Mouse (Mus musculus) cortical plate, adult 2 months (tissue): ENCODE measurements around the gene Tubb2b. TPM values are rescaled to one million over a fixed set of nuclear protein-coding genes. Genes with fewer than 3 reads are reported as not detected.
"Not testable (repeated sequence)": the region's sequence is repeated elsewhere in the genome, so short reads cannot be mapped to it uniquely, and the experiment has no call there.

Experiments
- H3K27ac ChIP-seq: fragments of 200-500 bp; 2 replicates; pipeline ENCODE4 v1.5.1; 2012; ENCODE audit warnings: low read length, control low read depth, inconsistent platforms; ENCODE audit not compliant: insufficient read depth
- H3K4me1 ChIP-seq: fragments of 200-500 bp; 2 replicates; pipeline ENCODE4 v1.6.1; 2011; ENCODE audit warnings: low read length; ENCODE audit not compliant: control insufficient read depth, insufficient read depth
- H3K4me3 ChIP-seq: fragments of 200-500 bp; 2 replicates; pipeline ENCODE4 v1.5.1; 2011; ENCODE audit warnings: mild to moderate bottlenecking, low read length, control low read depth; ENCODE audit not compliant: insufficient read depth
- CTCF ChIP-seq: fragments of 200-500 bp; IDR thresholded peaks from 2 replicates; pipeline ENCODE4 v1.5.1; 2011; ENCODE audit warnings: mild to moderate bottlenecking, control low read depth, low read length; ENCODE audit not compliant: insufficient read depth; ENCODE audit errors: extremely low read depth
- POLR2A ChIP-seq: fragments of 200-500 bp; IDR thresholded peaks from 2 replicates; pipeline ENCODE4 v1.6.1; 2011; ENCODE audit warnings: mild to moderate bottlenecking, low read length, control low read depth; ENCODE audit not compliant: insufficient read depth; ENCODE audit errors: extremely low read depth
- polyA plus RNA-seq: library from polyadenylated mRNA; depleted of rRNA; stranded (reverse); fragments of >200 nt; gene quantifications from 2 replicates; pipeline ENCODE4 v1.2.3, GENCODE M21; 2012

The Tubb2b gene
- polyA plus RNA-seq, 1 experiment = 264 TPM

DNA sequence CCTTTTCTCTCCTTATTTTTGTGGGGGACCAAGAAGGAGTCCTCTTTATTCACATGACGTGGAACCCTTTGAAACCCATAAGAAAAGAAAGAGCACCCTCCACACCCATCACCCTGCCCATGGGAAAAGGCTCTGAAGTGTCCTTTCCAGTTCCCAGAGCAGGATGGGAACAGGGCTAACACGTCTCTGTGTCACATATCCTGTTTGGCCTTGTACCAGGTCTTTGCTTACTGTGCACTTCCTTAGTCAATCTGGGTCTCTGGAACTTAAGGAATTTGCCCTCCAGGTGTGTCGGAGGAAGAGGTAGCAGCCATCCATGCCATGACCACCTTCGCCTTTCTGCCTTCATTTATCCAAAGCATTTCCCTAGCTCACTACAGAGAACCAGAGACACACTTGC, 33.8 kb downstream of the Tubb2b start:
- Histone ChIP-seq H3K4me1 (peaks cover 9% of the 10 kb centered on the region), H3K4me3 (no peak overlapping the region), H3K27ac (peak overlapping the region; percentile 63)
- TF ChIP-seq CTCF = no peak
- no peak for TF ChIP-seq POLR2A

DNA sequence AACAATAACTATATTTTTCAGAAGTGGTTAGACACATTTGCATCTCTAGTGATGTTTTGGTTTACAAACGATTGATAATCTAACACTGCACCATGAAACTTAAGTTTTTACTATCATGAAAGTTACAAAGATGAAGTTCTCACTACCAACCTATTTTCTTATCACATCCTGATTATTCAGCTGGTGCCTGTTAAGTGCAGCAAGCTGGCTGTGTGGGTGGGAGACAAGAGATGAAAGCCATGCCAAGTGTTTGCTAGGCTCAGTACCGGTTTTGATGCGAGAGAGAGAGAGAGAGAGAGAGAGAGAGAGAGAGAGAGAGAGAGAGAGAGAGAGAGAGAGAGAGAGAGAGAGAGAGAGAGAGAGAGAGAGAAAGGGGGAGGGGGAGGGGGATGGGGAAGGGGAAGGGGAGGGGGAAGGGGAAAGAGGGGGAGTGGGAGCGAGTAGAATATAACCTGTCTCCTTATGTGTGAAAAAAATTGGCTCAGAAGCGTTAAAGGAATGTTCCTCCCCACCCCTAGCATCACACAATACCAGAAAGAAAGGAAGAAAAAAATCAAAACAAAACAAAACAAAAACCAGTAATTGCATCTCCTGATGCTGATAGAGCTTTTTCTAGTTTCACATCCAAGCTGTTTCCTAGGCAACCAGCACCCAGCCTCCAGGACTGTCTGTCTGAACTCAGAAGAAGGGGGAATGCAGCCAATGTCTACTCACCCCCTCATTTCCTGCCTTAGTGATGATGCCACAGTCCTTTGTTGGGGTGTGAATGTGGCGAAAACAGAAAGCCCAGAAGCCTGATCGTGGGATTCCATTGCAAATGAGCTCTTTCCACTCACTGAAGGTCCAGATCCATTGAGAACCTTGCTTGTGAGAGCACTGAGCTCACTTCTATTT, 34.5 kb downstream of the Tubb2b start:
- Histone ChIP-seq H3K27ac (peak overlapping the region; percentile 63), H3K4me1 (peaks cover 9% of the 10 kb centered on the region), H3K4me3 (no peak overlapping the region)
- no peak for TF ChIP-seq CTCF
- TF ChIP-seq POLR2A = no peak

DNA sequence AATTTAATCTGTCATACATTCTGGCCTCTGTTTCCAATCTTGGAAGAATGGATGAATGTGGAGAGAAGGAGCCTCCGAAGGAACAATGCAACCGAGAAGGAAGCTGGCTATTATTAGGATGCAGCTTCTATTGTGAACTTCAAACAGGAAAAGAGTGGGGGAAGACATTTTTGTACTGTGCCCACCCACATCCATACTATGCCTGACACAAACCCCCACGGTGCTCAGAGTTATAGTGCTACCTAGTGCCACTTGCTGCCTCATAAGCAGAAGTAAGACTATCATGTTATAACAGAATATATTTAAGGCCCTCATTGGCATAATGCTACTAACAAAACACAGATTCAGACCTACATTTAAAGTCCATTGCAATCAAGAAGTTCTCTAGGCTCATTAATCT, 40.9 kb downstream of the Tubb2b start:
- no peak overlapping the region for H3K27ac ChIP-seq
- peaks cover 3% of the 10 kb centered on the region; the same call in 1 of the 2 replicates for H3K4me1 ChIP-seq
- TF ChIP-seq CTCF (no peak), POLR2A (no peak)
- H3K4me3 ChIP-seq = no peak overlapping the region

DNA sequence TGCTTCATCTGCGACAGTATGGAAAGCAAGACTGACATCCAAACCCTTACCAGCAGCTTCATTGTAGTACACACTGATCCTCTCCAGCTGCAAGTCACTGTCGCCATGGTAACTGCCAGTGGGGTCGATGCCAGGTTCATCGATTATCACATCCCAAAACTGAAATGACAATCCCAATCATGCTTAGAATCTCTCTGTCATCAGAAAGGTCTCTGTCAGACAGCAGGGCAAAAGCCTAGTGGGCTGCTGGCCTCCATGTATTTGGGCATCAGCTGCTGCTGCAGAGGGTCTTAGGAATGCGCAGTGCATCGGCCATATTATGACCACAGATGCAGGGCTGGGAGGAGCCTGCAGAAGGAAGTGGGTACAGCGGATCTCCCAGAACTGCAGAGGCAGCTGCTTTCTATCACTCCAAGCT, 41.4 kb downstream of the Tubb2b start:
- no peak overlapping the region for H3K4me3 ChIP-seq
- peaks cover 3% of the 10 kb centered on the region; the same call in 1 of the 2 replicates for H3K4me1 ChIP-seq
- H3K27ac ChIP-seq = no peak overlapping the region
- TF ChIP-seq POLR2A = no peak
- TF ChIP-seq CTCF = no peak

DNA sequence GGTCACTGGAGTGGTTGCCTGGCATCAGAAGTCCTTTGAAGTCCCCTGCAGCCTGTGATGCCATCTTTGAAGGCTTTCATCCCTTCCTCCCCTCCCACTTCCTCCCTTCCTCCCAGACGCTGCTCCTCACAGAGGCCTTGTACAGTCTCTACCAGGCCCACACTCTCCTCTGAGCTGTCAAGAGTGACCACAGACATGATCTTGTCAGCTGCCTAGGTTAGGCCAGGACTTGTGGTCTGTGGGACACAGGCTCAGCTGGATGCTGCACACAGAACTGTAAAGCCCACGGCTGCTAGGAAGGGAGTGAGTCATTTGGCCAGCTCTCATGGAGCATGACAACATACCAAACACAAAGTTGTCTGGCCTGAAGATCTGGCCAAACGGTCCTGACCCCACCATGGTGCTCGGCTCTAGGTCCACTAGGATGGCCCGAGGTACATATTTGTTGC, 42.0 kb downstream of the Tubb2b start:
- H3K4me3 ChIP-seq, H3K4me1 ChIP-seq, H3K27ac ChIP-seq: not testable (repeated sequence)

DNA sequence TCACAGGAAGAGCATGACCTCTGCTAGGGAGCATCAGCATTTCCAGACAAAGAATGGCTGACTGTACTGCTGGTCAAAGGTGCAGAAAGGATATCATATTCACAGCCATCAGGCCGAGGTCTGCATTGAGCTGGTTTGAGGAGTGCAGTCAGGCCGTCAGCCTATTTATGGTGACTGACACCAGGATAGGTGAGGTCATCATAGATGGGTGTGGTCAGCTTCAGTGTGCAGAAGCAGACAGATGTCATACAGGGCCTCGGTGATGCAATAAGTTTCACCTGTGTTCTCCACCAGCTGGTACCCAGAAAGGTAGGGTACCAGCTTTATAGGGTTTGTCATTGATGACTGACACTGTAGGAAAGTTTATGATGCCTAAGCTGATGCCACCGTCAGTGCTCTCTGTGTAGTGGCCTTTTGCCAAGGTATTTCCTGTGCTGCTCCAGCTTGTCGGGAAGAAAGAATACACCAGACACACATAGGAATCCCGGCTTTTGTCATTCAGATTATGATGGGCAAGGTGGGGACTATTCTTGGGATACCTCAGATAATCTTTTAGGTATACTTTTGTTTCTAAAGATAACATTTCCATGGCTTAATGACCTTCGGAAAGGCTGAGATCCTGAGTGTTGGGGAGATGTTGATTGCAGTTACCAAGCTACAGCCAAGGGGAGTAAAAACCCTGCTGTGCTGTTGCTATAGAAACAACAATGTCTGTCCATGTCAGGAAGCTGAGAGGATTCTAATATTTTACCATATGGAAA, 43.0 kb downstream of the Tubb2b start:
- H3K27ac ChIP-seq = no peak overlapping the region
- peaks cover 3% of the 10 kb centered on the region; the same call in 1 of the 2 replicates for H3K4me1 ChIP-seq
- no peak overlapping the region for H3K4me3 ChIP-seq
- no peak for TF ChIP-seq POLR2A
- no peak for TF ChIP-seq CTCF

DNA sequence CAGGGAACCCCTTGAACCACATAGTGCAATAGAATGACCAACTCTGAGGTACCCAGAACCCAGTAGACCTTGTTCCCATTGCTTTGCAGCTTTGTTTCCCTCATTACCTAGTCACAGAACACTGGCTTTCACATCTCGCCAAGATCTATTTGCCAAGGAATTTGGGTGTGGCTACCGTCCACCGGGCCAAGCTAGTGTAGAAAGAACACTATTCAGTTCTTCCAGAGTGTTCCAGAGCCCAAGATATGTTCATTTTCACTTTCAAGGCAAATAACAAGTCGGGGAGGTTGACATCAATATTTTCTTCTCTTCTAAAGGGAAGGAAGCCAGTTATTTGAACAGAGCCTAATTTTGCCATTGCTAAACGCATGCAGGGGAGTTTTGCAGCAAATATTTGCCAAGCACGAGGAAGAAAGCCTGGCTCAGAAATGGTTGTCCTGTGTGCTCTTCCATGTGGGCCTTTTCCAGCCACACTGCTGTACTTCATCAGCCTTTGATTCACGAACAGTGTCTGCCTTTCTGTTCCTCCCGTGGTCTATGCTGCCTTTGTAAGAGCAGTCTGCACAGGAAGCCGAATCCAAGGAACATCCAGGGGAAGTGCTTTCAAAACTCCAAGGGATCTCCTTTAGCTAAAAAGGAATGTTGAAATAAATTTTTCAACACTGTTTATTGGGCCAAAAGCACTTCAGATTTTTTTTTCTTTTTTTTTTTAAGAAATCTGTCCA, 46.1 kb downstream of the Tubb2b start:
- no peak for TF ChIP-seq CTCF
- Histone ChIP-seq H3K27ac (peak overlapping the region; percentile 72), H3K4me1 (peaks cover 3% of the 10 kb centered on the region; the same call in 1 of the 2 replicates)

DNA sequence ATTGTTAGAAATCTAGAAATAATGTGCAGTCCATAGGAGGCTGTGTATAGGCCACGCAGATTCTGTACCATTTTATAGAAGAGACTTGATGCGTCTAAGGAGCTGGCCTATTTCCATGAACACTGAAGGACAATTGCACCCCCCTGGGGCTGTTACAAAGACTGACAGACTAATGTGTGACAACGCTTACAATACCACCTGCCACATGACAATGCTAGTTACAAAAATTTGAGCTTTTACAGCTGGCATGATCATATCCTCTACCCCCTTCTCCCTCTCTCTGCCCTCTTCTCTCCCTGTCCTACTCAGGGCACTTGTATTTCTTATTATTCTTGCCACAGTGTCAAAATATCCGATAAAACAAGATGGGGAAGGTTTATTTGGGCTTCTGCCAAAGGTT, 48.3 kb downstream of the Tubb2b start:
- Histone ChIP-seq H3K27ac (no peak overlapping the region), H3K4me3 (no peak overlapping the region), H3K4me1 (no peaks in the 10 kb centered on the region)
- no peak for TF ChIP-seq POLR2A
- TF ChIP-seq CTCF = no peak

More for the DNA sequence above, 46.1 kb downstream of the Tubb2b start:
- H3K4me3 ChIP-seq = no peak overlapping the region

DNA sequence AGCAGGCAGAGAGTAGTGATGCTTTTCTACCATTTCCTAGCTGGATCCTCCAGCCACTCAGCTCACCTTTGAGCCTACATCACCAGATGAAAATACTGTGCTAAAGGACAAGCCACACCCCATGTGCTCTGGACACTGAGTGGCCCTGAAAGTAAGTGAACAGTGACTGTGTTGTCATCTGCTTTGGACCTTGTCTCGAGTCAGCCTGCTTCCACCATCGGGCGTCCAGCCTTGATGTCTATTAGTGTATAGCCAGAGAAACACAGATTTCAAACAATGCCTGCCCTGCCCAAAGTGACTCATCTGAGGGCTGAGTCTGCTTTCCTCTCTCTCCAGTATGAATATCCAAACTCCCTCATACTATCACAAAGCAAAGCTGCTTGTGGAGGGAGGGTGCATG, 50.5 kb downstream of the Tubb2b start:
- H3K4me1 ChIP-seq = peaks cover 1% of the 10 kb centered on the region; the same call in 1 of the 2 replicates
- H3K4me3 ChIP-seq = no peak overlapping the region
- TF ChIP-seq CTCF (no peak), POLR2A (no peak)
- H3K27ac ChIP-seq = no peak overlapping the region
